Mouse (Mus musculus) forelimb bud, embryonic 11.5 days (tissue): ENCODE measurements at regions not wholly inside any gene's neighbourhood (a gene's known extent, or its start where the extent isn't known, plus 50 kb on each side); places are given as distances from the start of the nearest gene placed in this dataset.

Experiments used
- DNase-seq: peaks from one replicate; pipeline ENCODE4 v3.0.0-alpha.2; 2012; ENCODE audit warnings: low read depth, low spot score

DNA sequence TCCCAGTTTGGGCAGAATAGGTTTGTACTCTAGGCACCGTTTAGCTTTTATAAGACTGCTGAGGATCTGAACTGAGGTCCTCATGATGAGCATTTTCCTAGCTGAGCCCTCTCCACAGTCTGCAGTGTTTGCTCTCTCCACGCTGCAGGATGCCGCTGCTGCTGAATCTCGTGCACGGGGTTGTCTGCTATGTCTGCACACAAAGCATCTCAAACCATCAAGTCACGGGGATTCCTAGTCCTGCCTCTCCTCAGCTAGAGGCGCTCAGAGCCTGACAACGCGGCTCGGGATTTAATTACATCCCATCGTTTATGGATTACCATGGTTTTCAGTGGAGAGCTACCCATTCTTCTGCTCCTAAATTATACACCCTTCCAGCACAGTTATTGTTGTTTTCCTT lies 175.6 kb downstream of the Rnf144b start:
- no peak for DNase-seq

- DNase-seq = no peak
Observed at GRCm38 (mm10) chr13:47300486-47300885, 178.0 kb downstream of the Rnf144b start.

DNA sequence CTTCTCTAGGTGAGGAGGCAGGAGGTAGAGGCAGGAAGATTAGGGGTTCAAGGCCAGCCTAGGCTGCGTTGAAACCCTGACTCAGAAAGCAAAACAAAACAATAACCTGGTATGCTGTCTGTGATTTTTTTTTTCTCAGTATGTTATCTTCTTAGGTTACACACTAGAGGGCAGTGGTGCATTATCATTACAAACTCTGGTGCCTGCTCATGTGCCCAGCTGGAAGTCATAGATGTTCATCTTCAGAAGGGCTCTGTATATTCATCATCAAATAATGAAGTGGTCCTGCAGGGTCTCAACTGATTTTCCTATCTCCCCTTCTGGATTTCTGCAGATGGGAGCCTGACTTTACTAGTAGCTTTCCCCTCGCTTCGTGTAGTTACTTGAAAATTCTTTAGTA lies 178.6 kb downstream of the Rnf144b start:
- DNase-seq = peak; percentile 40

GRCm38 (mm10) chr13:47309492-47309891 lies 187.0 kb downstream of the Rnf144b start:
- DNase-seq = no peak

- DNase-seq = peak; percentile 44
Observed at GRCm38 (mm10) chr13:47310751-47311202, 188.3 kb downstream of the Rnf144b start.

DNA sequence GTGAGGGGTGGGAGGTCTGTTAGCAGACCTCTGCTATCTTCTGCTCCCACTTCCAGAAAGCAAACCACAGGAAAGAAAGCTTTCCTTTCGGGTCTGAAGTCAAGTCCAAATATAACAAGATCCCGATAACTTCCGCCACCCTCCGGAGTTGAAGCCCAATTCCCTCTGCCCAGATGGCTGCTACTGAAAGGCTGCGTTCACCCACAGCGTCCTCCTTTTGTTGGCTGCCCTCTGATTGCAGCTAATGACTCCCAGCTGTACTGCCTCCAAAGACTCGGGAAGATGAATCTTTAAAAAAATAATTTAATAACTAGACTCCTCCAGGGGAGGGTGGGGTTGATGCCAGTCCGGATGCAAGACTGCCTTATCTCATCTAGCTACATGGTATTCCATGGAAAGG lies 197.1 kb downstream of the Rnf144b start:
- DNase-seq = no peak

DNA sequence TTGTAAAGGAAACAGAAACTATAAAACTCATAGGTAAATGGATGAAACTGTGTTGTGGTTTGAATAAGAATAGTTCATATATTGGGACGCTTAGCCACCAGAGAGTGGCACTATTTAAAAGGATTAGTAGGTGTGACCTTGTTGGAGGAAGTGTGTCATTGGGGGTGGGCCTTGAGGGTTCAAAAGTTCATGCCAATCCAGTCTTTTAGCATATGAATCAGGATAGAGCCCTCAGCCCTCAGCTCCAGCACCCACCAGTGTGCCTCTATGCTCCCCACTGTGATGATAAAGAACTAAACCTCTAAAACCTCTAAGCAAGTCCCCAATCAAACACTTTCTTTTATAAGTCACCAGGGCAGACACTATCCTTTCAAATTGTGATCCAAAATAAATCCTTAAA lies 199.4 kb downstream of the Rnf144b start:
- DNase-seq = no peak

- no peak for DNase-seq
Observed at GRCm38 (mm10) chr13:47335996-47336684, 213.7 kb downstream of the Rnf144b start.

DNA sequence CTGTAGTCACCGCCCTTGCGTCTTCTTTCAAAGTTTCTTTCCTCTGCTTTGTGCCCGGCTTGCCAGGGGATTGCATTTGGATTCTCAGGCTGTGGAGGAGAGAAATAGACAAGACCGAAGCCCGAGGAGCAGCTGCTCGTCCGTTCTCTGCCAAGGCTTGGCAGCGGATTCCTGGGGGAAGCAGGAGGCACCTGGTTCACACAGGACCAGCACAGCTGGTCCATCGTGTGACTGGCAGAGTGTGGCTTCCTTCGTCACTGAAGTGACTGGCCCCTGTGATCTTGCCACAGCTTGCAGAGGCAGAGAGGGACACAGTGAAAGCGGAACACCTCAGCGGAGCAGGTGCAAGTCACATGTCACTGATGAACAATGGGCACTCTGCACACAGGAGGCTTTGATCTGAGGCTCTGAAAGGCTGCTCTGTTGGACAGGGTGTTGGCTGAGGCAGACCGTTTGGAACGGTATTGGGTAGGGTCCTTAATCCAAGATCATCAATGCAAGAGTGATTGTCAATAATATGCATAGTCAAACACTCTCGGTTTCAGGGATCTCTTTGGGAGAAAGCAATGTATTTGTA lies 214.5 kb downstream of the Rnf144b start:
- no peak for DNase-seq

- no peak for DNase-seq
Observed at GRCm38 (mm10) chr13:47339411-47339810, 217.0 kb downstream of the Rnf144b start.

DNA sequence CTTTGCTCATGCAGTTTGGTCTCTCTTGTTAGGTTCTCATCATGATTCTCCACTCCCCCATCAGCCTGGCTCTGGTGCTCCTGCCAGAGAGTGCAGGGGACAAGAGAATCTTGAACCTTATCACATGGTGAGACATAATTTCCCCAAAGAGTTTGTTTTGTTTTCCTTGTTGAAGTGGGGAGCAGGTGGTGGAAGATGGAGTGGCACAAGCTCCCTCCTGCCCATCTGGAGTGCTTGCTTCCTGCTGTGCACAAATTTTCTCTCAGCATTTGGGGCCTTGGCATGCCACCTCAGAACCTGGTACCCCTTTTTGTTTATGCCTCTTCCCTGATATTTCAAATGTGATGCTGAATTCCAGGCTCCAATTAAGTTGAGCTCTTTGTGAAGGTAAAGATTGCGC lies 219.9 kb downstream of the Rnf144b start:
- DNase-seq = no peak

- DNase-seq = no peak
Observed at GRCm38 (mm10) chr13:47345576-47345975, 223.1 kb downstream of the Rnf144b start.

DNA sequence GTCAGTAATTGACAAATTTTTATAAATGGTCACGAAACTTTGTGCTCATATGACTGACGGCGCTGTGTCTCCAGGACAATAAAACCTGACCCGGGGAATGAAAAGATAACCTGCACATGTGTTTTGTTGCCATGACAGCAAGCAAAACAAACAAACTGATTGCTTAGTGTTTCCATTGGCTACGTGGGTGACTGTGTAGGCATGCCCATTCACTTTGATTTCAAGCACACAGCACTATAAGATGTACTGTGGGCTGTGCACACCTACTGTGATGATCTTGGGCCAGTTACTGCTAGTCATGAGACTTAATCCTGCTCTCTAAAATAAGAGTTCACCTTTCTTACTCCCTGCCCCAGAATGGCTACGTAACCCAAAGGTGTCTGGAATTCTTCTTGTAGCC lies 225.4 kb downstream of the Rnf144b start:
- DNase-seq = peak; percentile 21

GRCm38 (mm10) chr13:47348517-47349145 lies 226.2 kb downstream of the Rnf144b start:
- DNase-seq = peak; percentile 62

GRCm38 (mm10) chr13:47354446-47354845 lies 232.0 kb downstream of the Rnf144b start:
- DNase-seq = no peak

- no peak for DNase-seq
Observed at GRCm38 (mm10) chr13:47355169-47355568, 232.7 kb downstream of the Rnf144b start.

DNA sequence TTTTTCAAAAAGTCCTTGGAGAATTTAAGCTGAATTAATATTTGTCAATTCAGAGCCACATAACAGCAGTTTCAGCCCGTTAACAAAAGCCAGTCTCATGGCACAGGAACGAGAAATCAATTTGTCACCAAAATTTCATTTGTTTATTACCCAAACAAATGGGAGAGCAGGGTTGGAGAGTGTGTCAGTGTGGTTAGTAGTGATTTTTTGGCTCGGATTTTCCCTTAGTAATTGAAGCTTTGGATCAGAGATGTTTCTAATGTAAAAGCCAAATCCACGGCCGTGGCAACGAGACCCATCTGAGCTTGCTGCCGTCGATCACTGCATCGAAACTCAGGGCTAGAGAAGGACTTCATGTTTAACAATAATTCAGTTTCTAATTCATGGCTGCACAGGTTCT lies 236.5 kb downstream of the Rnf144b start:
- no peak for DNase-seq

DNA sequence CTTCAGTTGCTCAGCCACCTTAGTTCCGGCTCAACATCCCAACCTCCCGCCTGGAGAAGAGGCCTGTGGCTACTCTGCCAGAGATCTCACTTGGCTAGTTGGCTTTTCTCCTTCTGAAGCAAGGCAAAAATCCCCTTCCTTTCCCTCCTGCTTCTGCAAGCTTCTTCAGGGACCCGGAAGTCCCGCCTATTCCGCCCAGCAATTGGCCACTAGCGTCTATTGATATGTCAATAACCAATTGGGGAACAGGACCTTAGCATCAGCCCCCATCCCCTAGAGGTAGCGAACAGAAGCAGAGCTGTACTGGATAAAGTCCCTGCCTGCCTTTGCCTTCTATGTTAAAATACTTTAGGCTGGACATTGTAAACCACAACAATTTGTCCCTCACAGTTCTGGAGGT lies 243.3 kb downstream of the Rnf144b start:
- no peak for DNase-seq

GRCm38 (mm10) chr13:47368041-47368823 lies 245.8 kb downstream of the Rnf144b start:
- DNase-seq = no peak

- DNase-seq = no peak
Observed at GRCm38 (mm10) chr13:47374583-47374982, 252.1 kb downstream of the Rnf144b start.

GRCm38 (mm10) chr13:47391023-47391422 lies 268.6 kb downstream of the Rnf144b start:
- DNase-seq = no peak

- peak; percentile 17 for DNase-seq
Observed at GRCm38 (mm10) chr13:47397726-47398350, 275.4 kb downstream of the Rnf144b start.
